Mouse (Mus musculus) adrenal gland, postnatal 25 days (tissue): ENCODE measurements at regions not wholly inside any gene's neighbourhood (a gene's known extent, or its start where the extent isn't known, plus 50 kb on each side); places are given as distances from the start of the nearest gene placed in this dataset.

ENCODE experiments used
- DNase-seq: peaks from one replicate; pipeline ENCODE4 v3.0.0; 2021; ENCODE audit warnings: mixed read lengths

DNA sequence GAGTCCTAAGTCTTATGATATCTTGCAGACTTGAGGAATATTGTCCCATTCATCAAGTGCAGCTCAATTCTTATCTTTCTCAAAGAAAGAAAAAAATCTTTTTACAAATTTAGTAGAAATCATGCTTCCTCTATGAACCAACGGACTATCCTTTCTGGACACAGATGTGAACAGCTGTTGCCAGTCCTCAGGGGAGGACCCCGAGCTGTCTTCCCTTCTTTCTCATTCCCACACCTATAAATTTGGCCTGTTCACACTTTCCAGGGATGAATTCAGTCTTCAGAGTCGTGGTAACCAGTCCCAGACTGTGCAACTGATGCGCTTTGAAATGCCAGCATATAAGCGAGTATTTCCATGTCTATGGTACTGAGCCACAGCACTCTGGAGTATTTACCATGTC lies 214.2 kb upstream of the Pde3a start:
- DNase-seq: no peak

DNA sequence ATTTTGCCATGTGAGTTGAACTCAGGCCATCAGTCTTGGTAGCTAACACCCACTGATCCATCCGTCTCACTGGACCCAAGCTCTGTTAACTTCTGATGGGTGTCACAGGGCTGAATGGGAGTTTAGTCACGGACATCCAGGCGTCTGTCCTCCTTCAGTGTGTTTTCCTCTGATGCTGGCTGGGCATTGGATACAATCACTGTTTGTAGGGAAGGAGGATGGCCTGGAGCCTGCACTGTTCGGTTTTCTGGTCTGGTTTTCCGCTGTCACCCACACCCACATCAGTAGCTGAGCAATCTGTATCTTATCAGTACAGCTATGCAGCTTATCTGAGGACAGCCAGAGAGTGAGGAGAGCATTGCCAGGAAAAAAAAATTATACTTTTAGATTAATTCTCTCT lies 207.7 kb upstream of the Pde3a start:
- no peak for DNase-seq

DNA sequence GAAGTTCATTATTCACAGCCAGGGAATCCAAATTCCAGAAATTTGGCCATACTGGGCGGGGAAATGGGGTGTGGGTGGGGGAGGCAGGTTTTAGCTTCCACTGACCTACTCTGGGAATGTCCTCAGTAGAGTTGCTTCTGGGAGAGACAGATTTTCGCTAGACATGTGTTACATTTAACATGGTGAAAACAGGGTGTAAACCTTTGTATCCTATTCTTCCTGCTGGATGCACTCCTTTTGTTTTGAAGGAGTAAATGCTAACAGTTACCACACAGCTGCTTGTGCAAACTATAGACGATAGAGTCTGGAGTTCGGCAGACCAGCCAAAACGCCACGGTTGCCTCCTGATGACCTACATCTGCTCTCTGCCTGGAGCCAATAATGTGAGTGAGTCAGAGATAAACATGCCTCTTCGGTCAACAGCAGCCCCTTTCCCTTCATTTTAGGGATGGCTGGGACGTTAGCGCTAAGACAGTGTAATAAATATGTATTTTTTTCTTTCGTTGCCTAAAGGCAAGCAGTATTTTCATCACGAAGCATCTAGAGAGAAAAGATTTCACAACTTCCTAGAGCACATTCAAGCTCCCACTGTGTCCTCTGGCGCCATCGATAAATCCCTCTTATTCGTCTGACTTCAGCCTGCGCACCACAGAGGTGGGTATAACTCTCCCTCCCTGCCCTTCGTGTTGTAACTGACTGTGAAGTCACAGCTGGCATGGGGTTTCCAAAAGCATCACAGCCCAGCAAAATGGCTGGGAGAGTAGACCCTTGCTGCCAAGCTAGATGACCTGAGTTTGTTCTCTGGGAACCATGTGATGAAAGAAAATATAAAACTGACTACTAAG lies 207.1 kb upstream of the Pde3a start:
- DNase-seq: no peak

DNA sequence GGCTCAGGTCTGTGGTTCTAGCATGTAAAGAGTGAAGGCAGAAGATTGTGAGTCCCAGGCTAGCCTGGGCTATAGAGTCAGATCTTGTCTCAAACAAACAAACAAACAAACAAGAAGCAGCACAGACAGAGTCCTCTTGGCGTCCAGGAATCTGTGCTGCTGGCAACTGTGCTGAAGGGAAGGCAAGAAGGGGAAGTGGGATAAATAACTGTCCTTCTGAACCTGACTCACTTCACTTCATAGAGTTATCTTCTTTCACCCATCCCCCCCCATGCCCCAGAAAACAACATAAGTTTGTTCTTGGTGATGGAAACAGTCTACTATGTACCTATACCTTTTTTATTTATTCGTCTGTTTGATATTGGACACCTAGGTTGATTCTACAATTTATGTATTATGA lies 200.8 kb upstream of the Pde3a start:
- DNase-seq: no peak

GRCm38 (mm10) chr6:141050038-141050684 lies 198.9 kb upstream of the Pde3a start:
- DNase-seq: no peak

GRCm38 (mm10) chr6:141054026-141054425 lies 195.0 kb upstream of the Pde3a start:
- no peak for DNase-seq

GRCm38 (mm10) chr6:141059250-141059916 lies 189.7 kb upstream of the Pde3a start:
- DNase-seq: no peak

- DNase-seq: no peak
Measured at GRCm38 (mm10) chr6:141065724-141066123, 183.3 kb upstream of the Pde3a start.

DNA sequence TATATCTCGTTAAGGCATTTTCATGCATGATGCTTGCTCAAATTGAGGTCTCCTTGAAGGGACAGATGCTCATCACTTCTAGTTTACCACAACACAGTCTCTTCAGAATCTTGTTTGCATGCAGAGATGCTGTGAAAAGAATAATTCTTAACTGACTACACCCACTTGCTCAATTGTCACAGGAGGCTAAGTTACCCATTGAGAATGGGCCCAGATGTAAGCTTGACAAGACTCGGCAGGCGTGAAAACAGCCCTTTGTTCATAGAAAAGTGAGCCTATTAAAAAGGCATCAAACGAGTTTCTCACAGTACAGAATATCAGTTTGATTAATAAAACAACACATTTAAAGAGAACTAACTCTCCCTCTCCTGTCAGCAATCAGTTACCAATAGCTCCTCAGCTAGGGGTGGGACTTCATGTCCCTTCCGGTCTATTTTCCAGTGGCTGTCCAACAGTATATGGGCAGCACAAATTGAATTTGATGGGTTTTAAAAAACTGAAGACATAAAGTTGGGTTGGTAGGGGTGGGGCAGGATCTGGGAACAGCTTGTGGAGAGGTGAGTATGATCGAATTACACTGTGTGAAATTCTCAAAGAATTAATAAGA lies 180.1 kb upstream of the Pde3a start:
- DNase-seq: no peak

GRCm38 (mm10) chr6:141069896-141070295 lies 179.2 kb upstream of the Pde3a start:
- no peak for DNase-seq

DNA sequence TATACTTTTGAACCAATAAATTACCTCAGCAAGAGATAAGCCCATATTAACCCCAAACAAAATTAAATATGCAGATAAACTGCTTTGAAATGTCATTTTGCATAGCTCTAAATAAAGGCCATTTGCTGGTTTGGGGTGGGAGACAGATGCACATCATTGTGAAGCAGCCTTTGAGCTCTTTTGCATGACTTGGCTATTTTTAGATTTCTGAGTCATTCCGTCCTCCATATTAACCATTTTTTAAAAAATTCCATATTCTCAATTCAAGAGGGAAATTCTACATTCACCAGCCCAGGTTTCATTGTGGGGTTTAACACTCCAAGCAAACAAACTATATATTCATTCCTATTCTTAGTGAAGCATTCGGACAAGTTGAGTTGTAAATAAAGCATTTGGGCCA lies 177.6 kb upstream of the Pde3a start:
- no peak for DNase-seq

DNA sequence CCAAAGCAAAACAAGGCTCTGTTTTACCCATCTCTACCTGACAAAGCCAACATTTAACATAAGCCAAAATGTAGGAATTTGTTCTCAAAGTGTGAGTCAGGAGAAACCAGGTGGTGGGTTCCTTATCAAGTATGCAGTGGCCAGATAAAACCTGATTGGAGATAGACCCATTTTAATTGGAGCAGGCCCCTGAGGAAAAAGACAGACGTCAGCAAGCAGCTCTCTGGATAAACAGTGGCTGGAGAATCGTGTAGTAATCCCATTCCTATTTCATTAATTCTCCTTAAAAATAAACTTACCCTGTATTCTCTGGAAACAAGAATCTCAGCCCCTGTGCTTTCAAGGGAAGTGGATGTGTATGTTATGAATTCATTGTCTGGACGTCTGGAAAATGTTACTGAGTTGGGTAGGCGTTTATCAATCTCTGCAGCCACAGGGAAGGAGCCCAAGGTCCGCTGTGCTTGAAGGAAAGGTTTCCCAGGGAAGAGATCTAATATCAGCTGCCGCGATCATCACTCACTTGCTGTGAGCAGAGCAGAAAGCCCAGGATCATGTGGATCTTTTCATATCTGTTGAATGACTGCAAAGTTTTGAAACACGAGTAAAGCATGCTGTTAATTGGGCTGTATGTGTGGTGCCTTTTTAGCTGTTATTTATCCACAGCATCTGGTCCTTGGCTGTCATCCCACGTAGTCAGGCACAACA lies 157.8 kb upstream of the Pde3a start:
- no peak for DNase-seq

DNA sequence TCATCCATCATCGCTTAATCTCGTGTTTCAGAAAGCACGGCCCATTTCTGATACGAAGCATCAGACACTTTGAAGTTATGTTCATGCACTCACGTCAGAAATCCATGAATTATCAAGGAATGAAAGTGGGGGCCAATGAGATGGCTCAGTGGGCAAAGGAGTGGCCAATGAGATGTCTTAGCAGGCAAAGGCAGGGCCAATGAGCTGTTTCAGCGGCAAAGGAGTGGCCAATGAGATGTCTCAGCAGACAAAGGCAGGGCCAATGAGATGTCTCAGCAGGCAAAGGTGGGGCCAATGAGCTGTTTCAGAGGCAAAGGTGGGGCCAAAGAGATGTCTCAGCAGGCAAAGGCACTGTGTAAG lies 157.3 kb upstream of the Pde3a start:
- DNase-seq: no peak

DNA sequence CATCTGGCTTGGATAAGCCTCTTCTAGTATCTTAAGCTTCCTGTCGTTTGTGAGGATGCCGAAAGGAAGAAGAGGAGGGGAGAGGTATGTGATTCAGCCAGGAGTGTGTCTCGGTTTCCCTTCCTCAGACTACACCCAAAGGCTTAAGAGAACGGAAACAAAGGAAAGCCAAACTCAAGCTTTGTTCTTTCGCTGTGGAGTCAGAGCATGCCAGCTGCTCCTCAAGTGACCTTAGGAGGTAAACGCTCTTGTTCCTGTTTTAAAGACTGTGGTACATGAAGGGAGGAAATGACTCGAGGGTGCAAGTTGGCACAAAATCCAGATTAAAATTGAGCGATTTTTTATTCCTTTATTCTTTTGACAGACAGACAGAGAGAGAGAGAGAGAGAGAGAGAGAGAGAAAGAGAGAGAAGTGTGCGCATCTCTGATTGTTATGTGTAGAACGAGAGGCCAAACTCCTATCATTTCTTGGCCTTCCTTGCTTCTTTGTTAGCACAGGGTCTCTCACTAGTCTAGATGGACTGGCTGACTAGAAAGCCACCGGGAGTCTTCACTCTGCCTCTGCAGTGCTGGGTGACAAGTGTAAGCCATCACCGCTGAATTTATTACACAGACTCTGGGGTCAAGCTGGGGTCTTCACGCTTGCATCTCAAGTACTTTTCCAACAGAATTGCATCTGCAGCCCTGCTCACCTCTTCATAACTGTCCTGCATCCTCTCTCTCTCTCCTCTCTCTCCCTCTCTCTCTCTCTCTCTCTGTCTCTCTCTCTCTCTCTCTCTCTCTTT lies 151.5 kb upstream of the Pde3a start:
- DNase-seq: no peak

DNA sequence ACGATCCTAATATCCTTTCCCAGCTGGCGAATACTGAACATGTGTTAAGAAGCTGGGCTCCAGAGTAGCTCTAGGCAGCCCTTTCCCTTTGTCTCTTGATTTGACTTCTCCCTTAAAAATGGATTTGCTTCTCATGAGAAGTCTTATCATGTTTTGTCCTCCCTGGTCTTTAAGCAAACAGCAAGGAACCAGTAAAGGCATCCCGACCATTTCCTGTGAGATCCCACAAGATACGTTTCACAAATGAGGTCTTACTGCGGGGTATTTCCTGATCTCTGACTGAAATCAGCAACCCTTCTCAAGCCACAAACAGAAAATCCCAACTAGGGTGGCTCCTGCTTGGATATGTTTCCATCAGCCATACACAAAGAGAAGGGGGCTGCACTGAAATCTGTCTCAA lies 130.8 kb upstream of the Pde3a start:
- no peak for DNase-seq

GRCm38 (mm10) chr6:141126614-141127396 lies 122.3 kb upstream of the Pde3a start:
- DNase-seq: no peak

GRCm38 (mm10) chr6:141129596-141129995 lies 119.5 kb upstream of the Pde3a start:
- DNase-seq: no peak

DNA sequence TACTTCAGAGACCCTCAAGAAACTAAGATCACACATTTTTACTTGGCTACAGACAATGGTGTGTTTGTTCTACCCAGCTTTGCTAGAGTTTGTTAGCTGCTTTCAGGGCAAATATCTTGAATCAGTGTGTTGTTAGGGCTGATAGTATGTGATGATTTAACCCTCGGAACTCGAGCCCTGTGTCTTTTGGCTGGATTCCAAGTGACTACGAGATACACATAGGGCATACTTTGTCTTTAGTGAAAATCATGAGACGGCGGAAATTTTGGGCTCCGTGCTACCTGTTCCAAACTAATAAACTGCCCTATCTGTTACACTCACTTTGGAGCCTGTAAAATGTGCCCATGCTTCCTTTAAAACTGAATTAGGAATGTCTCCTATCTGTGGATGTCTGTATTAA lies 114.9 kb upstream of the Pde3a start:
- no peak for DNase-seq

DNA sequence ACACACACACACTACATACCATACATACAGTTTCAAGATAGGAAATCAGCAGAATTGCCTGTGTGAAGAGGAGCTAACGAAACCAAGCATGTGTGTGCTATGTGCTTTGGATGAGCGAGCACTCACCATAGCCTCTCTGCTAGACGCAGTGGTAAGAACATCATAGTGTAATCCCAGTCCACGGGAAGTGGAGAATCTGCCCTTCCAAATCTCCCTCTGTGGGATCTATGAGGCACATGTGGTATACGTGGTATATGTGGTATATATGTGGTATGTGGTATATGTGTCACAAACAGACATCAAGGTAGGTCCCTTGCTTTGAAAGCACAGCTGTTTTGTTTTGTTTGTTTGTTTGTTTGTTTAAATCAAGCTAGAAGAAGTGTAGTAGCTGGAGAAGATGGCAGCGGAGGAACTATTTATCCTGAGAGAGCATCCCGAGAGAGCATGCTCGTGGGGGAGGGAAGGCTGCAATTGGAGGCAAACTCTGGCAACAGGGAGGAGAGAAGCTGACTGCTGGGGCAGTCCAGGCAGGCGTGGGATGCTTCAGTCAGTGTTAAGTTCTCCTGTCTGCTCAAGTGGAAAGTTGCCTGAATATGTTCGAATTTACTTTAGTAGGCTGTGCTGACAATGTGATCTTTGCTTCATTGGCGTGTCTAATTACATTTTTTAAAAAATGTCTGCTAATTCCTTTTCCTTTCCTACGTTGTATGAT lies 112.2 kb upstream of the Pde3a start:
- DNase-seq: no peak

GRCm38 (mm10) chr6:141141016-141141415 lies 108.1 kb upstream of the Pde3a start:
- no peak for DNase-seq
